Mouse (Mus musculus): ENCODE measurements around the gene Rsph10b.

DNA sequence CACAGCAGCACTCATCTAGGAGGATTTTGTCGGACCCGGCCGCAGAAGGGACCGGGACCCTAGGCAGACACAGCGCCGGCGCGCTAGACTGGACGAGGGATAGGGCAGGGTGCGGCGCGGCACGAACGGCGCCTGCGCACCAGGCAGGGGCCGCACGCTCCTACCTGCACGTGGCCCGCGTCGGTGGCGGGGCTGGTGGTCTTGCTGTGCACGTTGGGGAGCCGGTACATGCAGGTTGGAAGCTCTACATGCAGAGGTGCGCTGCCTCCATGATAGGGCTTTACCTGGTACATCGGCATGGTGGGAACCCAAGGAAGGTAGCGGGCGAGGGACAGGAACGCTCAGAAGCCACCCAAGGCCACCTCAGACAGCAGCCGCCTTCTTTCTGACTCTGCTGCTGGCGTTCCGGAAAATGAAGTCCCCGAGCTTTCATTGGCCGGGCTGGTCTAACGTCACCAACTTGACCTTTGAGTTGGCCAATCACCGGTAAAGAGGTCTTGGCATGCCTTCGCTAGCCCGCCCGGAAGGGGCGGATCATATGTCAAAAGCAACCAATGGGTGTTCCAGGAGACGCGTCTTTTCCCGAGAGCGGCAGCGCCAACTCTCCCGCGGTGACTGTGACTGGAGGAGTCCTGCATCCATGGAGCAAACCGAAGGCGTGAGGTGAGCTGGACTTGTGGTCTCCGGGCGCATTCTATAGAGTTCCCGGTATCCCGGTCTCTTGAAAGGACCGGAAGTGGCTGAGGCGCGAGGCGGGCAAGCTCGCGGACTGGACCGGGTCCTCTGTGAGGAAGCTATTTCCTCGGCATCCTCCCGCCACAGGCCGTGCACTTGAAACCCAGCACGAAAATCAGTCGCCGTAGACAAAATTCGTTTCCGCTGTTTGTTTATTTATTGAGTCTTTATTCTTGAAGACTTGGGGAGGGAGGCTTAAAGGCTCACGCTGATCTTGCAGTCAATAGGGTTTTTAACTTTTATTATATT is 23.1 kb upstream of the Rsph10b start, which contains the start of the genes Aimp2 and Pms2:
- TF ChIP-seq POLR2A (IDR thresholded peaks at IDR 0.05; ENCODE audit: low read depth, low read length) (peak; percentile 33), CTCF (conservative IDR thresholded peaks at IDR 0.05; ENCODE audit: insufficient read depth, insufficient read length, low read depth, low read length) (no peak)

Data from kidney, adult 2 months (tissue).